Mouse (Mus musculus) hematopoietic stem cell, adult 5-6 weeks (primary cell): Measurements from ENCODE around the gene Slc6a9. TPM values are rescaled to one million over a fixed set of nuclear protein-coding genes. Genes with fewer than 3 reads are reported as not detected.
A peak's percentile ranks its signal among the peaks of the same experiment; 100 is the strongest.

Source experiments
- ATAC-seq, 2 experiments: fragments of 125-278 bp in 1 of 2; replicated peaks in 1 of 2; 2 replicates each; pipeline ENCODE4 v1.8.0; 2016 to 2017; ENCODE audit warnings: inconsistent platforms in 2 of 2, mild to moderate bottlenecking in 2 of 2, moderate number of reproducible peaks in 2 of 2, low read depth in 1 of 2, moderate TSS enrichment in 1 of 2; ENCODE audit not compliant: low FRiP score in 2 of 2, poor library complexity in 2 of 2, severe bottlenecking in 2 of 2, insufficient read depth in 1 of 2, low TSS enrichment in 1 of 2
- total RNA-seq: library from RNA; stranded (forward); fragments of 172-1452, 232-1000 nt; gene quantifications from 2 replicates; pipeline ENCODE4 v1.2.3, GENCODE M21; 2017

Gene Slc6a9
- total RNA-seq, 1 experiment from 2014 or later, result 8.0 TPM

DNA sequence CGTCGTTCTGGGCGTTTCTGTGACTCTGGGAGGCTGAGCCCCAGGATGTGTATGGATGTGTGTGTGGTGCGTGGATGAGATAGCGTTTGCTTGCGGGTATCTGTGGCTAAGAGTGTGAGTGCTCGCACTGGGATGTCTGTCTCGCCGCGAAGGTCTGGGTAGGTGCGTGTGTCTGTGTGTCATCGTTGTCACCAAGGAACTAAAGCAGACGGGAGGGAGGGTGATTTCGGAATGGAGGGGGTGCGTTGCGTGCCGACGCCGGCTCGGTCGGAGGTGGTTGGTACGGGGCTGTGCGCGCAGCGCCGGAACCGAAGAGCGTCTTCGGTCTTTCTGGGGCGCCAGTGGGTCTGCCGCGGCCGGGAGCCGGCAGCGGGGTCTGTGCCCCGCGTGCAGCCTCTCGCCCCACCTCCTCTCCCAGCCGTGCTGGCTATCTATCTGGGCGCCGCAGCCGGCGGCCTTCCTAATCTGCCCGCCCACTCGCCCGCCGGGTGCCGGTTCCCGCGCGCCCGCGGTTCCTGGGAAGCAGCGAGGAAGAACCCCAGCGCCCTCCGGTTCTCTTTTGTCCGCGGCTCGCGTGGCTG, 1.3 kb downstream of the Slc6a9 start:
- ATAC-seq, result peak in 1 of 2 experiments; percentile 14; a peak in 1 of 4 replicates

DNA sequence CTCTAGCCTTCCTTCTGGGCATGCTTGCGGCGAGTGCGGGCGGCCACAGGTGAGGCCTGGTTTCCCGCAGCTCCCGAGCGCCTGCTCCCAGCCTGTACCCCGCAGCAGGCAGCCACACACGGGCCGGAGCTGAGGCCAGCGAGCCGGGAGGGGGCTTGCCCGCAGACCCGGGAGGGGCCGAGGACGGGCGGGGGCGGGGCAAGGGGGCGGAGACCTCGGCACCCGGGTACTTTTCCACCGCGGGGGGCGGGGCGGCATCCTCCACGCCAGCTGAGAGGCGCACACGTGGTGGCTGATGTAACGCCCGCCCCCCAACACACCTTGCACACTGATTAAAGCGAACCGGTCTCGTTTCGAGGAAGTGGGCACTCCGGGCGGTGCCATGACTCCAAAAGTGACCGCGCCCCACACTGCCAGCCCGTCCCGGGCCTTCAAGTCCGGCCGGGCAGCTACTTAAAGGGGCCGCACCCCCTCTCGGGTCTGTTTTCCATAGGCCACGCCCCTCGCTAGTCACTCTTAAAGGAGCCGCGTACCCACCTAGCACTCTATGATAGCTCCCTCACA, 2.0 kb downstream of the Slc6a9 start:
- peak; percentile 61 to 73 for ATAC-seq

DNA sequence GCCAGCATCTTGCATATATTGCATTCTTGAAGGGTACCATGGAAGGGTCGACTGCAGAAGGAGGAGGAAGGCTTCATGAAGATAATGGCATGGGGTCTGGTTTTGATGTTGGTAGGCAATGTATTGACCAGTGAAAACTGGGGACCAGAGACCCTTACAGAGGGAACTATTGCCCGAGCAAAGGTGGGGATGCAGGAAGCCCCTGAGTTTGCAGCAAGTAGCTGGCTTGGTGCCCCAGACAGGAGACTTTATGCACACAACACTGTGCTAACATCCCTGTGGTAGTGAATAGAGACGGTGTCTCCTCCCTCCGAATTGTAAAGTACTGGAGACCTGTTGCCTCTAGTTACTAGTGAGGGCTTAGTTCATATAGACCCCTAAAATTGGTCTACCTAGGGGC, 3.0 kb downstream of the Slc6a9 start:
- ATAC-seq, result no peak

DNA sequence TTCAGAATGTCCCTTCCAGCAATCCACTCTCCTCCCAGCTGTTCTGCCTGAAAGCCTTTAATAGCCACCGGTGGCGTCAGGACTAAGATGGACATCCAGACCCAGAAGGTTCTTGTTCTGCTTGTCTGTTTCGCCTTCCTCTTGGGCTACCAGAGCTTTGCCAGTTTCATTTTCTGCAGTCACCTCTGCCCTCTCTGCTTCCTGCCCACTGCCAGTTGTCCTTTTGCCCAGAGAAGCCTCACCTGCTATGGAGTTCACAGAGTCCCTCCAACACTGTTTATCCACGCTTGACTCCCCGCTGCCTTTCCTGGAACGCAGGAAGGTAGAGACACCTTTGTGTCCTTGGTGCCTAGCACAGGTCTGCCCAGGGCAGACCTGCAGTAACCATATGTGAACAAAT, 5.1 kb downstream of the Slc6a9 start:
- ATAC-seq, result no peak

DNA sequence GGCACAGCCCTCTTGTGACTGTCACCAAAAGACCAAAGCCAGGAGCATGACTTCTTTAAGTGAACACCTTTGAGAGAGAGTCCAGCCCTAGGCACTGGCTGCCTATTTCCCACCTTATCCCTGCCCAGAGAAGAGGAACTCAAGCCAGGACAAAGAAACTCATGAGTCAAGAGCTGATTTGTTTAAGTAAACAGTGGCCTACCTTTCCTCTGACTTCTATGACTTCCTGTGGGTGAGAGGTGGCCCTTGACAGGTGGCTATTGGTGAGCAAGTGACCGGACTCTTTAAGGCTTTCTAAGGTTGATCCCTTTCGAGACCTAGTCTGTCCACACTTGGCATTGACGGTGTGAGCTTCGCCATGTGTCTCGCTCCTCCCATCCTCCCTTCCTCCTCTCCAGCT, 6.5 kb downstream of the Slc6a9 start:
- no peak for ATAC-seq

DNA sequence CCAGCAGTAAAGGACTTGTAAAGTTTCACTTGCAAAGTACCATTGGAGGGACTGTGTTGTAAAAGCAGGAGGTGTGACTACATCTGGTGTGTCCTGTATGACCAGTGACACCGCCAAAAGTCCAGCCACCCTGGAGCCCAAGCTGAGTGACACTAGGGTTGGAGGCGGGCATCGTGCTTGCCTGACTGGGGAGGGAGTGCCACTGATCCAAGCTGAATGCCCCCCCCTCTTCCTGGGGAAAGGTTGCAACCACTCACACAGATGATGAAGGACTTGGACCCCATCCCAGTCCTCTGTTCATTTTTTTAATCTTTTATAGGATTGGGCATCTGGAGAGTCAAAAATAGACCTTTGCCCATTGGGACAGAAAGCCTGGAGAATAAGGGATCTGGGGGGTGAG, 7.3 kb downstream of the Slc6a9 start:
- no peak for ATAC-seq

DNA sequence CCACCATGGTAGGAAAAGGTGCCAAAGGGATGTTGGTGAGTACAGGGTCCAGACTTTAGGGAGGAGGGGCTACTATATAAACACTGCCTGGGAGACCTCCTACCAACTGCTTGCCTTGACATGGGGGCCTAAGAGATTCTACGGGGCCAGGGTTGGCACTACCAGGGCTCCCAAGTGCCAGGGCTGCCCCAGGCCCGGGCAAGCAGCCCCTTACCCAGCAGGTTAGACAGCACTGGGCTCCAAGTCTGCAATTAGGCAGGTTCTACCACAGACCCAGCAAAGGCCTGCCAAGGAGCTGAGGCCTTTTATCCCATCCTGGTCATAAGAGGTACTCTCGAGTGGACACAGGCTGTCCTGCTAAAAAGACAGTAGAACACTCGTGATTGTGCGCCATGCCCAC, 8.8 kb downstream of the Slc6a9 start:
- ATAC-seq, result no peak

DNA sequence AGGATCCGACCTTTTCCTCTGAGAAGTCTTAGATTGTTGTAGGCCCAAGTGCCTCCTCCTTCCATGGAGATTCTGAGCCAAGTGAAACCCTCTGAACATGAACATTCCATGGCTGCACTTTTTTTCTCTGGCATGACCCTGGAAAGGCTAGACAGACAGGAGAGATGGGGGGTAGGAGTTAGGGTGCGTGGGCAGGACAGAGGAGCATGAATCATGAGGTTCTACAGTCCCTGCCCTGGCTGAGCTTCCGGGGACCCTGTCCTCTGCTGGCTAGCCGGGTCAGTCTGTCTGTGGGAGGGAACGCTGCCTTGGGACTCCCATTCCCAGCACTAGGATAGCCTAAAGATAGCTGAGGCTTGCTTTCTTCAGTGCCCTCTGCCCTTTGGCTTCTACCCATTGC, 10.2 kb downstream of the Slc6a9 start:
- ATAC-seq, result no peak

DNA sequence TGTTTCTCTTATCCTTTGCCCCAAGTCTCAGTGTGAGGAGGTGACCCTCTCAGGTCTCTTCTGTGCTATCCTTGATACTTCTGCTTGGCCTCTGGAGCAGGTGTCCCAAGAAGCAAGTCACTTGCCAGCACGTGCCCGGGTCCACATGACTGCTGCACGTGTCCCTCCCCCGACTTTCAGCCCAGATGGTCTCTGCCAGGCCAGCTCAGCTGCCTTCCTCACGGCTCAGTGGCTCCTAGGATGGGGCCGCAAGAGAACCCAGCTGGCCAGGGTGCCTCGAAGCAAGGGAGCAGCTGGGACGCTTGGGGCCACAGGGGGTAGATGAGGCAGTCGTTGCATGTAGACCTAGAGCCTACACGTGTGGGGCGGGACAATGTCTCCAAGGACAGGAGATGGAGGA, 11.0 kb downstream of the Slc6a9 start:
- ATAC-seq, result no peak

DNA sequence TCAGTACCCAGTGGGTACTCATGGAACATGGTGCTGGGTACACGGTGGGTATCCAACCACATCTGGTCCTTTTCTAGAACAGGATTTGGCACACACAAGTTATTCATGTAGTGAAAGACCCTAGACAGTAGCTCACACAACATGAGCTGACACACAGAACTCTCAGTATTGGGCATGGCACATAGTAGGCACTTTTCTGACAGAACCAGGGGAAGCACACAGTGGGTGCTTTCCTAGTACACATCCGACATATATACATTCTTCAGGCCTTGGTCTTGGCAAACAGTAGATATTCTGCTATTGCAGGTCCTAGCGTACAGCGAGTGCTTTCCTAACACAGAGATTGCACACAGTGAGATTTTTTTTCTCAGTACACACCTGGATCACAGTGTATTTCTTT, 12.0 kb downstream of the Slc6a9 start:
- ATAC-seq, result no peak

DNA sequence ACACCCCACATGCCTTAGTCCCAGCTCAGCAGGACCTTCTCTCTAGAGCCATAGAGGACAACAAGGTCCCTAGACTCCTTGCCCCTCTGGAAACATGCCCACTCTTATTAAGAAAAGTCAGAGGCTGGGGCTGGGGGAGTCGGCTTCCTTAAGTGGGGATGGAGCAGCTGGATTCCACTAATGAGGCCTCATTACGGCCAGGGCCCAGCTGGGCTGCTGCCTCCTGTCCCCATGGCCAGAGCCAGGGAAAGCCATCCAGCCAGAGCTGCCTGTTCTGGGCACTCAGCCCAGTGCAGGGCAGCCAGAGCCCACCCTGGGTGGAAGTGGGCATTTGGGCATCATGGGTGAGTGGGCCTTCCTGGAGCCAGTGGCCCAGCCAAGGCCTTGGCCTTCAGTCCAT, 12.7 kb downstream of the Slc6a9 start:
- ATAC-seq, result no peak

DNA sequence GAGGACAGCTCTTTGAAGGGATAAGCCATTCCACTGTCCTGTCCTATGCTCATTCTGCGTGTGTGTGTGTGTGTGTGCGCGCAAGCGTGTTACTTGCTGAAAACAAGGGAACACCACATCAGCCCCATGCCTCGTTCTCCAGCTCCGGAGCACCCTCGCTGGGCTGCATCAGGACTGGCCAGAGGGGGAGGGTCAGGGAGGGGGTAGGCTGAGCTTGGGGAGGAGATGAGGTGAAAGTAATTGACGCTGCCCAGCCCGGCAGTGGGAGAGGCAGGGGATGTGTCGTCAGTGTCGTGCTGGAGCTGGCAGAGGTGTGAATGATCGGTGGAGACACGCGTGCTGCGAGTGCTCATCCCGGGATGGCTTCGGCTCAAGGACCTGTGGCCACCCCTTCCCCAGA, 14.8 kb downstream of the Slc6a9 start:
- ATAC-seq, result no peak

DNA sequence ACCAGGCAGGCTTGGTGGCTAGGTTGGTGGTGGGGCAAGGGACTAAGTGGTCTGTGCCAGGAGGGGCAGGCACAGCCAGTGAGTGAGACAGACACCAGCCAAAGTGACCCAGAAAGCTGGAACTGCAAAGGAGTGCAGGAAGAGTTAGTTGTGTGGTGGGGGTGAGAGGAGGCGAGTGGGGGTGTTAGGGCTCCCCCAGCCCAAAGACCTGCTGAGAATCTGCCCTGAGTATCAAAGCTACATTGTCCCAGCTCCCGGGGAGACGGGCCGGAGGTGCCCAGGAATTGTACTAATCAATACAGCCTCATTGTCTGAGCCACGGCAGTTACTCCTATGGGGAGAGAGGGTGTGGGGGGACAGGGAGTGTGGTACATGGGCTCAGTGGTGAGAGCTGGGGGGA, 15.2 kb downstream of the Slc6a9 start:
- no peak for ATAC-seq

DNA sequence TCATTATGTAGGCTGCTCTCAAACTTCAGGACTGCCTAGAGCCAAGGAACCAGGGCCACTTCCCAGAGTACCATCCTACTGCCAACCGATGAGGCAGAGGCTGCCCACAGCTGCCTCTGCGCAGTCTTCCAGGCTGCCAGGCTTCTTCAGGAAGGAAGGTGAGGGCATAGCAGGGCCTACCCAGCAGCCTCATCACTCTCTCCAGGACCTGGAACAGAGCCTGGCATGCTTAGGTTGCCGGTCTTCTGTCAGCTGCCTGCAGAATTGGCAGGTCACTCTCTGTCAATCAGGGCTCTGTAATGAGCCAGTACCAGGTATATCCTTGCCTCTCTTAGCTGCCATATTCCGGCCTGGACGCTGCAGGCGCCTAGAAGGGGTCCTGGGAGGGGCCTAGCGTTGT, 15.9 kb downstream of the Slc6a9 start:
- ATAC-seq, result no peak

DNA sequence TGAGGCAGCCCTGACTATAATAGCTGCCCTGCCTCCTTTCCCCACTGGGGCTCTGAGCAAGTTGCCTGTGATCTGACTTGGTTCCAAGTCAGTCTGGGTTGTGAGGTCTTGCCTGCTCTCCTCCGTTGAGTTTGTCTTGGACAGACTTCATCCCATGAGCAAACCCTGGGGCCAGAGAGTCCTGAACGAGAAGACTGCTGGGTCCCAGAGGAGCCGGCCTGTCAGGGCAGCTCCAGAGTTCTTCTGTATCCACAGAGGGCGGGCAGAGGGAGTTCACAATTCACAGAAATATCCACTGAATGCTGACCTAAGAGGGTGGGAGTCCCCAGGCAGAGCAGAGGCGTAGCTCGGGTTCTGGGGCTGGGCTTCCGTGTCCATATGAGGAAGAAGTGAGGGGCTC, 16.6 kb downstream of the Slc6a9 start:
- ATAC-seq, result no peak

DNA sequence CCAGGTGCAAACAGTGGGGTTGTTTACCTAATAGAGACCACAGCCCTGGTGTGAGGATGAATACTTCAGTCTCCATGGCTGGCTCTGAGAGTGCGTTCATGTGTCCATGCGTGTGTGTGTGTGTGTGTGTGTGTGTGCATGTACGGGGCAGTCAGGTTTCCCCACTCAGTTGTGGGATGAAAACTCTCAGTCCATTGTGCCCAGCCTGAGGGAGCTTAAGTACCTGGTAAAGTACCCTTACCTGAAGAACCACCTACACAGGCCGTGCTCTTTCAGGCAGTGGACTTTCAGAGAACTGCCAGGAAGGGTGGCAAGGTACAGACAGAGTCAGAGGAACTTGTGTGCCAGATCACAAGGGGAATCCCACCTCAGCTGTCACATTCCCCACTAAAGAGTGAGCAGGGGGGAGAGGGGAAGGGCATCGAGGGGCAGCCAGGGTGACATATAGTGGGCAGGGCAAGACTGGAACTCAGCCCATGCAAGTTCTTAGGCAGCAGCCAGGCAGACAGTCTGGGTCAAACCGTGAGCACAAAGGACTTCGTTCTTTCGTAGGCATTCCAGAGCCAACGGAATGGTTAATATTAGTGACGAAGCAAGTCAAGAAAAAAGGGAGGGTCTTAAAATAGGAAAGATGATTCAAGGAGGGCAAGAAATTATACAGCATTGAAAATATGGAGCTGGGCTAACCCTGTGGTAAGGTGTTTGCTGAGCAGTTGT, 18.0 kb downstream of the Slc6a9 start:
- ATAC-seq, result no peak

DNA sequence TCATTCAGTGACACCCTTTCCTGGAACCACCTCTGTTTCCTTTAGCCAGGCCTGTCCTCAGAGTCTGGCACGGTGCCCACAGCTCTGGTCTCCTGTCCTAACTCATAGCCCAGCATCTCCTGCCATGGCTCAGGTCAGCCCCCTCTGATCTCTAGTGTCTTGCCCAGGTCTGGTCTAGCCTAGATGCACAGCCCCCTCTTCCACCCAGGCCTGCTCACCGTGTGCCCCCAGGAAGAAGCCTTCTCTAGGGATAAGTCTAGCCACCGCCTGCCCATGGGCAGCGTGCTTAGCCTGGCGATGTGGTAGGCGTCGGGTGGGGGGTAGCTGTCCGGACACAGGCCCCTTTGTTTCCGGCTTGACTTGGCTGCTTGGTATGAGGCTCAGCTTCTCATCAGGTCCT, 20.8 kb downstream of the Slc6a9 start:
- ATAC-seq, result no peak

DNA sequence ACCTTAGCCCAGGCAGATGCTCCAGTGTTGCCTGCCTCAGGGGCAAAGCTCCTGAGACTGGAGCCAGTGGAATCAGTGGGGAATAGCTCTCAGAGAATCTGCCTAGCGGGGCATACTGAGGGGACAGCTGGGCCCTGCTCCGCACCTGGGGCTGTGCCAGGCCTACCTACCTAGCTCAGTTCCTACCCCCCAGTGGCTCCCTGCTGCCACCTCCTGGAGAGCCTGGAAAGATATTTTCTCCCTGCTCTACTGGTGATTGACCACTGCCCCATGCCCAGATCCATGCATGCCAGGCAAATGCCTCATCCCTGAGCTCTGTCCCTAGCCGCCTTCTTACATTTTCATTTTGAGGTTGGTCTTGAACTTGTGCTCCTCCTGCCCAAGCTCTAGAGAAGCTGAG, 24.5 kb downstream of the Slc6a9 start:
- ATAC-seq, result peak; percentile 32 to 57; a peak in 2 of 4 replicates

DNA sequence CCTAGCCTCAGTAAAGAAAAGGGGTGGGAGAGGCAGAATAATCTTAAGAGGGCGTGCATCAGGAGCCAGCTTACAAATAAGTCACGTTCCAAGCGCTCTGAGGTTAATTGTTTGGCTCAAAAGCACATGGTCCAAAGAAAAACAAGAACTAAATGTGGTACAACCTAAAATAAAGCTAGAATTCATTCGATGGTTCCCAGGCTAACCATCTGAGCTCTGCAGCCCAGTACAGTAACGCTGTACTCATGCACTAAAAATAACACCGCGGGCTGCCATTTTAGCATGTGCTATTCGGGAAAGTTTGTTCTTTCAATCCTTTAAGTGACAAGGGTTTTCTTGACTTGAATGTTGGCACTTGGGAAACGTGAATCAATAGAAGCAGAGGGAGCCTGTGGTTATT, 26.3 kb downstream of the Slc6a9 start:
- ATAC-seq, result no peak
